Mouse (Mus musculus) liver, embryonic 14.5 days (tissue): ENCODE data around the gene Setdb2. TPM values are rescaled to one million over a fixed set of nuclear protein-coding genes. Genes with fewer than 3 reads are reported as not detected.

ENCODE experiments used
- ATAC-seq: fragments of 200-750 bp; cut with Nextera tagmentation; 2 replicates; pipeline ENCODE4 v1.8.0; 2017; ENCODE audit warnings: moderate number of reproducible peaks, mild to moderate bottlenecking, moderate library complexity; ENCODE audit not compliant: insufficient read depth
- DNase-seq, 3 experiments: peaks; one replicate each; pipeline ENCODE4 v3.0.0-alpha.2; 2012 to 2013; ENCODE audit warnings: low read depth in 3 of 3, low spot score in 3 of 3
- H3K27ac ChIP-seq: fragments of 300-500 bp; sonication (generic); 2 replicates; pipeline ENCODE4 v1.5.1; 2014; ENCODE audit warnings: moderate library complexity, mild to moderate bottlenecking, control low read depth, inconsistent platforms
- H3K27me3 ChIP-seq: fragments of 300-500 bp; sonication (generic); 2 replicates; pipeline ENCODE4 v1.6.1; 2014; ENCODE audit warnings: mild to moderate bottlenecking, low read length, moderate library complexity; ENCODE audit not compliant: control insufficient read depth, insufficient read depth
- H3K36me3 ChIP-seq: fragments of 300-500 bp; sonication (generic); replicated peaks from 2 replicates; pipeline ENCODE4 v1.6.1; 2014; ENCODE audit warnings: low read depth; ENCODE audit not compliant: control insufficient read depth, insufficient read depth
- H3K4me1 ChIP-seq, 2 experiments: fragments of 200-500 bp in 1 of 2; fragments of 300-500 bp in 1 of 2; sonication (generic) in 1 of 2; replicated peaks; 2 replicates each; pipeline ENCODE4 v1.6.1; 2012 to 2014; ENCODE audit warnings: antibody characterized with exemption in 1 of 2, inconsistent platforms in 1 of 2, low read length in 1 of 2; ENCODE audit not compliant: control insufficient read depth in 2 of 2, insufficient read depth in 2 of 2
- H3K4me2 ChIP-seq: fragments of 300-500 bp; sonication (generic); 2 replicates; pipeline ENCODE4 v1.6.1; 2014; ENCODE audit warnings: low read depth, mild to moderate bottlenecking, control low read depth, moderate library complexity
- H3K4me3 ChIP-seq, 2 experiments: fragments of 200-500 bp in 1 of 2; fragments of 300-500 bp in 1 of 2; sonication (generic) in 1 of 2; 2 replicates each; pipeline ENCODE4 v1.5.1; 2012 to 2014; ENCODE audit warnings: low read depth in 2 of 2, low read length in 2 of 2, mild to moderate bottlenecking in 2 of 2, control low read depth in 1 of 2, inconsistent platforms in 1 of 2, moderate library complexity in 1 of 2; ENCODE audit not compliant: insufficient read depth in 1 of 2
- H3K9ac ChIP-seq: fragments of 300-500 bp; sonication (generic); replicated peaks from 2 replicates; pipeline ENCODE4 v1.6.1; 2014; ENCODE audit warnings: mild to moderate bottlenecking, control low read depth, moderate library complexity
- H3K9me3 ChIP-seq: fragments of 300-500 bp; sonication (generic); 2 replicates; pipeline ENCODE4 v1.6.1; 2016; ENCODE audit warnings: low read length, mixed read lengths; ENCODE audit not compliant: control insufficient read depth
- CTCF ChIP-seq: IDR thresholded peaks from 2 replicates; pipeline ENCODE4 v1.5.1; 2016; ENCODE audit warnings: antibody characterized with exemption, low read depth, control low read depth
- EP300 ChIP-seq: IDR thresholded peaks from 2 replicates; pipeline ENCODE4 v1.6.1; 2016; ENCODE audit warnings: antibody characterized with exemption, low read depth
- WGBS: fragments of 180-500 bp; shearing (Covaris S2); extraction: QIAGEN DNeasy Blood & Tissue Kit; methylation state at CpG from one replicate; pipeline ENCODE4 v1.1.7; 2014; ENCODE audit not compliant: insufficient replicate concordance; 5-methylcytosine and 5-hydroxymethylcytosine counted together
- polyA plus RNA-seq, 2 experiments: library from polyadenylated mRNA; depleted of rRNA in 1 of 2; stranded (reverse) in 1 of 2; unstranded in 1 of 2; fragments of >200 nt; fragmentation: Nextera tagmentation in 1 of 2; extraction: Ambion mirVana in 1 of 2; gene quantifications; 2 replicates each; pipeline versions ENCODE4 v1.2.1 to v1.2.3; 2012 to 2014

The Setdb2 gene
- polyA plus RNA-seq, 2 experiments = 5.2 to 6.9 TPM

DNA sequence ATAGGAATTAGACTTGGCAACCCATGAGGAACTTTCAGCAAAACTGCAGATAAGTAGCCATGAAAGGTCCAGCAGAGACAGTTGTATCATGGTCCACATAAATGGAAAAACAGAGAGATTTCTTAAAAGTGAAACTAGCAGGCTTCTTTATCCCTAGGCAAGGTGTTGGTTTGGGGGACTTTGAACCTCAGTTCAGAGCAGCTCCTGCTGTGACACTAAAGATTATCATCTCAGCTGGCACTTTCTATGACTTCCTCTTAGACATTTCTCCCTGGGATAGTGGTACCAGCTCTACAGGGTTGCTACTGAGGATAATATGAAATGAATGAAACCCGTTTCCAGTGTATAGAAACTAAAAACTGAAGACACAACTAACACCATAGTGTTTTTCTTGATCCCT lies 51.2 kb downstream of the Setdb2 start:
- WGBS = 33% methylated on average over 1 of the region's 1 CpGs
- Histone ChIP-seq H3K4me2 (no peak overlapping the region), H3K4me3 (no peak overlapping the region), H3K9ac (no peak overlapping the region), H3K9me3 (no peaks in the 10 kb centered on the region), H3K36me3 (no peaks in the 10 kb centered on the region), H3K27me3 (no peaks in the 10 kb centered on the region), H3K4me1 (no peaks in the 10 kb centered on the region), H3K27ac (no peak overlapping the region)
- ATAC-seq = no peak
- TF ChIP-seq EP300 (no peak), CTCF (no peak)
- DNase-seq = no peak

DNA sequence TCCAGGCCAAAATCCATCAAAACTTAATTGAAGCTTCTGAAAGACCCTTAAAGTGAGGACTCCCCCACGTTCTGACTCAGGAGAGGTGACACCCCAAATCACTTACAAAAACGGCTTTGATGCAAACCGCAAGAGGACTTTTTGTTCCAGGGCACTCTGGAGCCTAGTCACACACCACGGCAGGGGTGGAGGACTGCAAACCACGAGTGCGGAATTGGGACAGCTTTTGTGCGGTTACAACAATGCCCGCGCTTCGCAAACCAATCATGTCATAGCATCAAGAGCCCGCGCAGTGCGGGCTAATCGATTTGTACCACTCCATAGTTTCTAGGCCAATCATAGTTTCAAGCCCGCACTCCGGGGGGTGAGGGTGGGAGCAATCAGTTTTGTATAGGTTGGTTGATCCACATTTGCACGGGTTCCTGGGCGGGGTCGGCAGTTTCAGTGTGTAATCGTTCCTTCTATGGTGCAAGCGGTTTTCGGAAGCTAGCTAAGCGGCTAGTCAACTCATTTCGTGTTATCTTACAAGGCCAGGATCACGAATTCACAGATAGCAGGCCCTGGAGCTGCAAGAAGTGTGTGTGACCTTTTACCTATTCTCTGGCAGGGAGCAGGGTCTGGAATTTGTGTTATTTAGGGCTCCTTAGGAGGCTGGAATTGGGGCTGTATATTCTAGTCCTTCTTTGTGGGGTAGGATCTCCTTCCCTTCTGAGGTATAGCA lies 70.2 kb downstream of the Setdb2 start:
- Histone ChIP-seq H3K27ac (no peak overlapping the region), H3K4me1 (no peaks in the 10 kb centered on the region), H3K9me3 (no peaks in the 10 kb centered on the region), H3K4me3 (no peak overlapping the region), H3K36me3 (no peaks in the 10 kb centered on the region), H3K9ac (no peak overlapping the region), H3K4me2 (no peak overlapping the region), H3K27me3 (no peaks in the 10 kb centered on the region)
- ATAC-seq (no peak), DNase-seq (no peak)
- WGBS = 82% methylated on average over 25 of the region's 25 CpGs
- TF ChIP-seq EP300 (no peak), CTCF (no peak)

DNA sequence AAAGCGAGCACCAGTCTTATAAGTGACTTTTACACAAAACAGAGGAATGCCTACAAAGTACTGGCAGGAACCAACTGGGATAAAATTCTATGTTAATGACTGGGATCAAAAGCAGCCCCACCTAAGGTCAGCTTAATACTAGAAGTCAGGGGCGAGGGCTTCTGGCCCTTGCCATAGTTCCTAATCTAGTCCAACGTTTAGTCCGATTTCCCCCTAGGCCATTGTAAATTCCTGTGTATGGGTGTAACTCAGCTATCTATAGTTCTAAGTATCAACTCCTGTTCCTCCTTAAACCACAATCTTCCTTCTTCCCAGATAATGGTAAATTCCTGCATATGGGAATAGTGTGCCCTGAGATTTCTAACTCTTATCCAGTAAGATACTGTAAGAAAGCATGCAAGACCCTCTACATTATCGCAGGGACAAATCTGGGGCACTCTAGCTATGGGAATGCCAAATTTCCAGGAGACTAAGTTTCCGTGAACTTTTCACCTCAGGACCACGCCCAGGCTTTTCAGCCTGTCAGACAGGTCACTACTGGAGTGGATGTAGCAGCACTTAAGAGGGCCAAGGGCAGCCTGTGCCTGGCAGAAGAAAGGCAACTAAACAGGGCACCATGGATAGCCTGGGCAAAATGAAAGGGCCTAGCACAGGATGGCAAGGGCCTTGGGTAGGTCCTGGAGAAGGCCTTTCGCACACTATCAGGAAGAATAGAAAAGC lies 74.1 kb downstream of the Setdb2 start:
- DNase-seq = no peak
- H3K9me3 ChIP-seq = no peaks in the 10 kb centered on the region
- H3K27ac ChIP-seq = no peak overlapping the region
- TF ChIP-seq CTCF (no peak), EP300 (no peak)
- no peak for ATAC-seq
- H3K4me3 ChIP-seq = no peak overlapping the region
- 62% methylated on average over 8 of the region's 8 CpGs for WGBS
- H3K36me3 ChIP-seq = no peaks in the 10 kb centered on the region
- no peak overlapping the region for H3K9ac ChIP-seq
- H3K4me2 ChIP-seq = no peak overlapping the region
- H3K27me3 ChIP-seq = no peaks in the 10 kb centered on the region
- no peaks in the 10 kb centered on the region for H3K4me1 ChIP-seq

DNA sequence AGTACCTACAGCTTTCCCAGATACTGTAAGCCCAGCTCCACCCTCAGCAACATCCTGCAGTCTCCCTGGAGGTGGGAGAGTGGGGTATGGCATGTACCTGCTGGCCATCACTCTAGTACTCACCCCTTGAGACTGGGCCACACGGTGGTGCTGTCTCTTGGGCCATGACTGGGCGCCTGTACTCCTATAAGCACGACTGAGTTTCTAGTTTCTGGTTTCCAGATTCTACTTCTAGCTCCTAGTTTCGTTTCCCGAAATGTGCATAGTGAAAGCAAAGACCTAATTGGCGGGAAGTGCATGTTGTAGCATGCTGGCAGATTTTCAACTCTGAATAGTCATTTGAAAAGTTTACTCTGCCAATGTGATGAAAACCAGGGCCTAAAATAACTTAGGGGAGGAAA lies 75.4 kb downstream of the Setdb2 start, which contains the start of gene Phf11d:
TSS of gene Phf11d (minus strand) at position 227 of the 401 bp plus-strand sequence.
- Histone ChIP-seq H3K27me3 (no peaks in the 10 kb centered on the region), H3K36me3 (no peaks in the 10 kb centered on the region), H3K4me2 (no peak within 1 kb of the TSS), H3K4me1 (no peaks in the 10 kb centered on the region), H3K4me3 (no peak within 1 kb of the TSS), H3K9ac (no peak within 1 kb of the TSS), H3K9me3 (no peaks in the 10 kb centered on the region), H3K27ac (no peak within 1 kb of the TSS)
- TF ChIP-seq CTCF (no peak), EP300 (no peak)
- no peak for ATAC-seq
- 63% methylated on average over 6 of the region's 6 CpGs for WGBS
- no peak for DNase-seq

Other genes with a start within 250 kb of the Setdb2 start
- 8.4 and 11.2 TPM in 2 replicates for gene Rcbtb1, start 239.7 kb downstream of the Setdb2 start, polyA plus RNA-seq (2012; rRNA removed)
- 13.5 and 14.3 TPM in 2 replicates for gene Rcbtb1, start 239.7 kb downstream of the Setdb2 start, polyA plus RNA-seq (2014; fragmentation: Nextera tagmentation; extraction: Ambion mirVana)
- not detected in 2 replicates for gene Gm6904, start 180.7 kb downstream of the Setdb2 start, polyA plus RNA-seq (2012; rRNA removed)
- gene Gm6904, start 180.7 kb downstream of the Setdb2 start, polyA plus RNA-seq (2014; fragmentation: Nextera tagmentation; extraction: Ambion mirVana) = not detected in 2 replicates
- 0.12 TPM in 1 of 2 replicates, not detected in the other for gene Phf11a, start 143.4 kb downstream of the Setdb2 start, polyA plus RNA-seq (2012; rRNA removed)
- 0.34 TPM in 1 of 2 replicates, not detected in the other for gene Phf11a, start 143.4 kb downstream of the Setdb2 start, polyA plus RNA-seq (2014; fragmentation: Nextera tagmentation; extraction: Ambion mirVana)
- gene Phf11b, start 99.5 kb downstream of the Setdb2 start, polyA plus RNA-seq (2012; rRNA removed) = 0.18 and 0.45 TPM in 2 replicates
- 1.0 and 1.1 TPM in 2 replicates for gene Phf11b, start 99.5 kb downstream of the Setdb2 start, polyA plus RNA-seq (2014; fragmentation: Nextera tagmentation; extraction: Ambion mirVana)
- gene Phf11d, start 75.4 kb downstream of the Setdb2 start, polyA plus RNA-seq (2012; rRNA removed) = 0.51 and 0.64 TPM in 2 replicates
- gene Phf11d, start 75.4 kb downstream of the Setdb2 start, polyA plus RNA-seq (2014; fragmentation: Nextera tagmentation; extraction: Ambion mirVana) = 1.3 and 1.5 TPM in 2 replicates
- gene Phf11c, start 45.5 kb downstream of the Setdb2 start, polyA plus RNA-seq (2012; rRNA removed) = 0.60 and 0.78 TPM in 2 replicates
- 0.29 and 0.51 TPM in 2 replicates for gene Phf11c, start 45.5 kb downstream of the Setdb2 start, polyA plus RNA-seq (2014; fragmentation: Nextera tagmentation; extraction: Ambion mirVana)
- gene Cab39l, start 88 bp upstream of the Setdb2 start, polyA plus RNA-seq (2012; rRNA removed) = 4.9 and 8.4 TPM in 2 replicates
- 29.8 and 30.0 TPM in 2 replicates for gene Cab39l, start 88 bp upstream of the Setdb2 start, polyA plus RNA-seq (2014; fragmentation: Nextera tagmentation; extraction: Ambion mirVana)
- gene Cdadc1, start 157.1 kb upstream of the Setdb2 start, polyA plus RNA-seq (2012; rRNA removed) = 3.6 and 5.9 TPM in 2 replicates
- 15.7 and 18.4 TPM in 2 replicates for gene Cdadc1, start 157.1 kb upstream of the Setdb2 start, polyA plus RNA-seq (2014; fragmentation: Nextera tagmentation; extraction: Ambion mirVana)
- 0.17 and 0.35 TPM in 2 replicates for gene Shisa2, start 184.4 kb upstream of the Setdb2 start, polyA plus RNA-seq (2012; rRNA removed)
- 0.23 and 0.36 TPM in 2 replicates for gene Shisa2, start 184.4 kb upstream of the Setdb2 start, polyA plus RNA-seq (2014; fragmentation: Nextera tagmentation; extraction: Ambion mirVana)